In genomic region chr6:136769143-136769542, GRCm38 (mm10) we compare ENCODE assay signal across 20 mouse cellular contexts. TPM values are rescaled to one million over a fixed set of nuclear protein-coding genes. Genes with fewer than 3 reads are reported as not detected.
"Had no signal": no experiment of that assay in that cellular context is flagged by ENCODE, and none has a peak within 500 bp of the region (broad histone marks: within the 10 kb centered on the region; RNA-seq: fewer than 3 reads in every experiment).

No protein-coding gene starts in this region.

- DNase-seq: liver, embryonic 13.5 days; lung, adult 18-20 months; lung, postnatal 36 days; midbrain, embryonic 14.5 days; retina, postnatal 1 day; right cerebral cortex, adult 18-20 months; right cerebral cortex, postnatal 25 days; right cerebral cortex, postnatal 4 days; spleen, adult 18-20 months; thymus, adult 18-20 months; thymus, postnatal 14 days; thymus, postnatal 36 days had no signal

- H3K4me2 ChIP-seq: liver, embryonic 11.5 days; liver, embryonic 13.5 days; liver, embryonic 15.5 days; midbrain, embryonic 12.5 days; neural tube, embryonic 13.5 days; neural tube, embryonic 15.5 days had no signal

- H3K9ac ChIP-seq: liver, embryonic 13.5 days; liver, embryonic 15.5 days; midbrain, embryonic 12.5 days; neural tube, embryonic 13.5 days; neural tube, embryonic 15.5 days had no signal

- H3K9me3 ChIP-seq: liver, embryonic 13.5 days; liver, embryonic 15.5 days; midbrain, embryonic 10.5 days; midbrain, embryonic 12.5 days; neural tube, embryonic 13.5 days; neural tube, embryonic 15.5 days had no signal

- H3K27ac ChIP-seq: liver, embryonic 13.5 days; liver, embryonic 15.5 days; midbrain, embryonic 10.5 days; midbrain, embryonic 12.5 days; neural tube, embryonic 13.5 days; neural tube, embryonic 15.5 days had no signal

- H3K27me3 ChIP-seq: liver, embryonic 13.5 days; liver, embryonic 15.5 days; midbrain, embryonic 12.5 days; neural tube, embryonic 13.5 days; neural tube, embryonic 15.5 days had no signal

- H3K4me3 ChIP-seq: liver, embryonic 13.5 days; liver, embryonic 15.5 days; midbrain, embryonic 10.5 days; midbrain, embryonic 12.5 days; myocyte; neural tube, embryonic 13.5 days; neural tube, embryonic 15.5 days had no signal

- ATAC-seq: midbrain, embryonic 16.5 days had no signal

- H3K4me1 ChIP-seq: liver, embryonic 13.5 days; liver, embryonic 15.5 days; midbrain, embryonic 10.5 days; midbrain, embryonic 12.5 days; neural tube, embryonic 13.5 days; neural tube, embryonic 15.5 days had no signal

- H3K36me3 ChIP-seq: liver, embryonic 13.5 days; liver, embryonic 15.5 days; midbrain, embryonic 10.5 days; midbrain, embryonic 12.5 days; neural tube, embryonic 13.5 days; neural tube, embryonic 15.5 days had no signal

RNA-seq across cellular contexts. Expression of gene Gucy2c, which starts 12.4 kb away (rescaled TPM):
- polyA plus RNA-seq: liver, embryonic 11.5 days had no signal
